Mouse (Mus musculus): ENCODE data around the gene Slc27a1. TPM values are rescaled to one million over a fixed set of nuclear protein-coding genes. Genes with fewer than 3 reads are reported as not detected.
"Not testable (repeated sequence)": the region's sequence is repeated elsewhere in the genome, so short reads cannot be mapped to it uniquely, and the experiment has no call there.

Gene Slc27a1
- polyA plus RNA-seq (2016; fragmentation: Nextera tagmentation; extraction: Ambion mirVana) = 21.2 and 22.6 TPM in 2 replicates

- Histone ChIP-seq H3K36me3 (no peaks in the 10 kb centered on the region), H3K4me1 (replicated peaks) (peaks cover 26% of the 10 kb centered on the region), H3K4me2 (peak within 1 kb of the TSS; percentile 94), H3K27ac (ENCODE audit: poor library complexity, severe bottlenecking) (no peak within 1 kb of the TSS), H3K27me3 (replicated peaks) (peaks cover 46% of the 10 kb centered on the region), H3K4me3 (peak within 1 kb of the TSS; percentile 69), H3K9me3 (replicated peaks) (peaks cover 7% of the 10 kb centered on the region; the same call in 1 of the 2 replicates), H3K9ac (peak within 1 kb of the TSS; percentile 64)
- no peak for ATAC-seq (ENCODE audit: insufficient number of reproducible peaks, low FRiP score)
- 17% methylated on average over 13 of the region's 13 CpGs for WGBS
Observed at GRCm38 (mm10) chr8:71568387-71568937, at the start of gene Slc27a1. Gene Slc27a1 (plus strand): TSS chr8:71568882.

DNA sequence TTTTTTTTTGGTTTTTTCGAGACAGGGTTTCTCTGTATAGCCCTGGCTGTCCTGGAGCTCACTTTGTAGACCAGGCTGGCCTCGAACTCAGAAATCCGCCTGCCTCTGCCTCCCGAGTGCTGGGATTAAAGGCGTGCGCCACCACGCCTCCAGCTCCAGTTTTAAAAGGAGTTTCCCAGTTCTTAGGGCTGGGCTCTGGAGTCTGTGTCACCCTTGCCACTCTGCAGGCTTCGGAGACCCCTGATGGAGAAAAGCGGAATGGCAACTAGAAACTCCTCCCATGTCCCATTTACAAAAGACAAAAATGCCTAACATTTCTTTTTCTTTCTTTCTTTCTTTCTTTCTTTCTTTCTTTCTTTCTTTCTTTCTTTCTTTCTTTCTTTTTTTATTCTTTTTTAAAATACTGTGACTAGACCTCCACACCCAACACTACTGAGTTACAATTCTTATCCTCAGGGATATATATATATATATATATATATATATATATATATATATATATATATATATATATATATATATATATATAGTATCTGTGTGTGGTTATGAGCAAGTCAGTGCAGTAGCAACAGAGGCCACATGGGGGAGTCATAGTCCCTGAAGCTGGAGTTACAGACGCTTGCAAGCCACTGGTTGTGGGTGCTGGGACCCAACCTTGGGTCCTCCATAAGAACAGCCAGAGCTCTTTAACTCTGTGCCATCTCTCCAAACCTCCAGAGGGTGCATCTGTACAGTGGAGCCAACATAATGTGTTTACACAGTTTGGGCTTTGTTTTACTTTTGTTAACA, 49.5 kb upstream of the Slc27a1 start:
- 40% methylated on average over 10 of the region's 10 CpGs for WGBS
- H3K27me3 ChIP-seq (replicated peaks); H3K36me3 ChIP-seq; H3K4me1 ChIP-seq (replicated peaks); H3K4me2 ChIP-seq; H3K4me3 ChIP-seq; H3K27ac ChIP-seq (ENCODE audit: poor library complexity, severe bottlenecking); H3K9me3 ChIP-seq (replicated peaks); ATAC-seq (ENCODE audit: insufficient number of reproducible peaks, low FRiP score); H3K9ac ChIP-seq: not testable (repeated sequence)

GRCm38 (mm10) chr8:71521634-71522033, 47.0 kb upstream of the Slc27a1 start:
- Histone ChIP-seq H3K4me2 (peak overlapping the region; percentile 27; the same call in 1 of the 2 replicates), H3K9me3 (replicated peaks) (no peaks in the 10 kb centered on the region), H3K27me3 (replicated peaks) (peaks cover 18% of the 10 kb centered on the region), H3K36me3 (no peaks in the 10 kb centered on the region), H3K4me3 (0 out of 2 replicates have a peak overlapping the region, but pooled peaks have one; percentile 2), H3K4me1 (replicated peaks) (peaks cover 24% of the 10 kb centered on the region), H3K9ac (no peak overlapping the region), H3K27ac (ENCODE audit: poor library complexity, severe bottlenecking) (no peak overlapping the region)
- ATAC-seq (ENCODE audit: insufficient number of reproducible peaks, low FRiP score) = peak; percentile 79
- 2% methylated on average over 17 of the region's 17 CpGs for WGBS

GRCm38 (mm10) chr8:71525226-71526050, 43.2 kb upstream of the Slc27a1 start, which contains the start of gene Ccdc194:
Gene Ccdc194 (minus strand): TSS chr8:71525711.
- no peak for ATAC-seq (ENCODE audit: insufficient number of reproducible peaks, low FRiP score)
- Histone ChIP-seq H3K27ac (ENCODE audit: poor library complexity, severe bottlenecking) (peak within 1 kb of the TSS; percentile 86), H3K4me1 (replicated peaks) (peaks cover 46% of the 10 kb centered on the region), H3K9me3 (replicated peaks) (no peaks in the 10 kb centered on the region), H3K36me3 (no peaks in the 10 kb centered on the region), H3K4me2 (peak within 1 kb of the TSS; percentile 62), H3K4me3 (peak within 1 kb of the TSS; percentile 29), H3K27me3 (replicated peaks) (peaks cover 18% of the 10 kb centered on the region), H3K9ac (peak within 1 kb of the TSS; percentile 61)
- 10% methylated on average over 46 of the region's 46 CpGs for WGBS

- Histone ChIP-seq H3K27me3 (replicated peaks) (peaks cover 18% of the 10 kb centered on the region), H3K36me3 (no peaks in the 10 kb centered on the region), H3K9me3 (replicated peaks) (no peaks in the 10 kb centered on the region), H3K4me3 (no peak overlapping the region), H3K9ac (no peak overlapping the region), H3K27ac (ENCODE audit: poor library complexity, severe bottlenecking) (peak overlapping the region; percentile 86), H3K4me1 (replicated peaks) (peaks cover 45% of the 10 kb centered on the region), H3K4me2 (no peak overlapping the region)
- 9% methylated on average over 6 of the region's 6 CpGs for WGBS
- peak; percentile 62 for ATAC-seq (ENCODE audit: insufficient number of reproducible peaks, low FRiP score)
Observed at GRCm38 (mm10) chr8:71526272-71526671, 42.4 kb upstream of the Slc27a1 start.

DNA sequence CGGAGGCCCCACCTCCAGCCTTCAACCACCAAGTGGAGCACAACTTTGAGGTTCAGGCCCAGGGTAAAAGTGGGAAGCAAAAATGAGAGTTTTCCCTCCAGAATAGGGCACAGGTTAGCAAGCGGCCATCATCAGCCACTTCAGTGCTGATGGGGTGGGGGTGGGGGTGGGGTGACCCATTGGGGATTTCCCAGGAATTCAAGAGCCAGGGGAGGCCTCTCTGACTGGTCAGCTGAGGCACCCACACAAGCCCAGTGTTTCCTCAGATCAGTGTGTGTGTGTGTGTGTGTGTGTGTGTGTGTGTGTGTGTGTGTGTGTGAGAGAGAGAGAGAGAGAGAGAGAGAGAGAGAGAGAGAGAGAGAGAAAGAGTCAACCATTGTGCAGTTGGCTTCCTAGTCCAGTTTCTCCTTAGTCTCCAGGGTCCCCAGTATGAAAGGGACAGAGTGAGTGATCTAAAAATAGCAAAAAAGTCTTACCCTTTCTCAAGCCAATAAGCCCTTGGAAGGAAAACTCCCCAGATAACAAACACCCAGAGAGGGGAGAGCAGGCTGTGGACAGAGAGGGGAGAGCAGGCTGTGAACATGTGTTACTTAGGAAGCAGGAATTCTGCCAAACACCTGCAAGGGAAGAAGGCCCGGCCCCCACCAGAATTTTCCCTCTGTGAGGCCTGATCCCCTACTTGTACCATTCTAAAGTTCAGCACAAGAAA, 41.4 kb upstream of the Slc27a1 start:
- 40% methylated on average over 3 of the region's 3 CpGs for WGBS
- Histone ChIP-seq H3K4me3 (no peak overlapping the region), H3K4me2 (peak overlapping the region; percentile 31), H3K4me1 (replicated peaks) (peaks cover 40% of the 10 kb centered on the region), H3K36me3 (no peaks in the 10 kb centered on the region), H3K9me3 (replicated peaks) (no peaks in the 10 kb centered on the region), H3K27me3 (replicated peaks) (peaks cover 18% of the 10 kb centered on the region), H3K9ac (peak overlapping the region; percentile 48), H3K27ac (ENCODE audit: poor library complexity, severe bottlenecking) (peak overlapping the region; percentile 86)
- ATAC-seq (ENCODE audit: insufficient number of reproducible peaks, low FRiP score) = no peak

- Histone ChIP-seq H3K9me3 (replicated peaks) (no peaks in the 10 kb centered on the region), H3K27me3 (replicated peaks) (peaks cover 16% of the 10 kb centered on the region), H3K27ac (ENCODE audit: poor library complexity, severe bottlenecking) (peak overlapping the region; percentile 86), H3K4me3 (no peak overlapping the region), H3K36me3 (no peaks in the 10 kb centered on the region), H3K9ac (no peak overlapping the region), H3K4me1 (replicated peaks) (peaks cover 40% of the 10 kb centered on the region), H3K4me2 (no peak overlapping the region)
- ATAC-seq (ENCODE audit: insufficient number of reproducible peaks, low FRiP score) = peak; percentile 72
- 45% methylated on average over 11 of the region's 11 CpGs for WGBS
Observed at GRCm38 (mm10) chr8:71528362-71529073, 40.2 kb upstream of the Slc27a1 start.

- not testable (repeated sequence) for H3K27ac ChIP-seq (ENCODE audit: poor library complexity, severe bottlenecking)
- 71% methylated on average over 6 of the region's 12 CpGs for WGBS
Observed at GRCm38 (mm10) chr8:71530735-71531467, 37.8 kb upstream of the Slc27a1 start.

GRCm38 (mm10) chr8:71534263-71534810, 34.3 kb upstream of the Slc27a1 start:
- Histone ChIP-seq H3K27ac (ENCODE audit: poor library complexity, severe bottlenecking) (no peak overlapping the region), H3K4me3 (no peak overlapping the region), H3K4me1 (replicated peaks) (peaks cover 11% of the 10 kb centered on the region), H3K36me3 (no peaks in the 10 kb centered on the region), H3K9me3 (replicated peaks) (no peaks in the 10 kb centered on the region), H3K9ac (no peak overlapping the region), H3K27me3 (replicated peaks) (peaks cover 18% of the 10 kb centered on the region), H3K4me2 (no peak overlapping the region)
- 44% methylated on average over 3 of the region's 3 CpGs for WGBS
- ATAC-seq (ENCODE audit: insufficient number of reproducible peaks, low FRiP score) = no peak

More at GRCm38 (mm10) chr8:71530735-71531467, 37.8 kb upstream of the Slc27a1 start:
- H3K4me2 ChIP-seq; ATAC-seq (ENCODE audit: insufficient number of reproducible peaks, low FRiP score); H3K27me3 ChIP-seq (replicated peaks); H3K9me3 ChIP-seq (replicated peaks); H3K9ac ChIP-seq; H3K36me3 ChIP-seq; H3K4me3 ChIP-seq: not testable (repeated sequence)
- peaks cover 29% of the 10 kb centered on the region for H3K4me1 ChIP-seq (replicated peaks)
